Mouse (Mus musculus) lung, postnatal 14 days (tissue): ENCODE measurements around the gene Ncapd3.

Experiments used
- DNase-seq: peaks from one replicate; pipeline ENCODE4 v3.0.0; 2021

The Ncapd3 gene

GRCm38 (mm10) chr9:27049492-27049891 lies 19.5 kb downstream of the Ncapd3 start:
- DNase-seq = no peak

GRCm38 (mm10) chr9:27058341-27058740 lies 28.4 kb downstream of the Ncapd3 start:
- DNase-seq = no peak

GRCm38 (mm10) chr9:27070895-27071294 lies 40.9 kb downstream of the Ncapd3 start:
- no peak for DNase-seq

DNA sequence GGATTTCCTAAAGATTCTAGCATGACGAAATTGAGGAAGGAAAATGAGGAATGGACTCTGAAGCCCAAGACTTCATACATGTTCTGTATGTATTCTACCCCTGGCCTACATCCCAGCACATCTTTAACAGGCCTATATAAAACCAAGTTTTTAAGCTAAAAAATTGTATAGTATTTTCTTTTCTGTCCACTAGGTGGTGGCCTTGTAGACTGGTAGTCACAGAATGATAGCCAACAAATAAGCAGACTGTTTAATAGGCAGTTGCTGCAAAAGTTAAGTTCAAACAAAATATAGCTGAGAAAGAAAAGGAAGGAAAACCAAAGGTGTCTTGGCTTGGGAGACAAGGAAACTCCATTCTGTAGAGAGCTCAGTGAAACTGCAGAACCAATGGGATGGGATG lies 44.7 kb downstream of the Ncapd3 start:
- DNase-seq = no peak

GRCm38 (mm10) chr9:27075812-27076211 lies 45.8 kb downstream of the Ncapd3 start:
- DNase-seq = no peak

GRCm38 (mm10) chr9:27086256-27086655 lies 56.3 kb downstream of the Ncapd3 start:
- no peak for DNase-seq

DNA sequence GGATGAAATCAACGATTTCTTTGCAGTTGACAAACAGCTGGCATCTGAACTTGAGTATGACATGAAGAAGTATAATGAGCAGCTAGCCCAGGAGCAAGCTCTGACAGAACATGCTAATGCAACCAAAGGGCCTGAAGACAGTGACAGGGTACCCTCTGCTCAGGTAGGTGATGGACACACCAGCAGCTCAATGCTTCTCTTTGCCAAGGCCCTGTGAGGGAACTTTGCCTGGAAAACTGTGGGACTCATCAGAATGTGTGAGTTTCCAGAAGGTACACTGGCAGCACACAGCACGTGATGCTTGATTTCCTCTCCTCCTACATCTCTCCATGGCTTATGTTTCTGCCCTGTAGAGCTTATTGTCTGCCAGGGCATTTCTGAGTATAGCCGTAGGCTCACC lies 57.4 kb downstream of the Ncapd3 start:
- no peak for DNase-seq

- DNase-seq = no peak
Measured at GRCm38 (mm10) chr9:27090134-27090533, 60.2 kb downstream of the Ncapd3 start.

DNA sequence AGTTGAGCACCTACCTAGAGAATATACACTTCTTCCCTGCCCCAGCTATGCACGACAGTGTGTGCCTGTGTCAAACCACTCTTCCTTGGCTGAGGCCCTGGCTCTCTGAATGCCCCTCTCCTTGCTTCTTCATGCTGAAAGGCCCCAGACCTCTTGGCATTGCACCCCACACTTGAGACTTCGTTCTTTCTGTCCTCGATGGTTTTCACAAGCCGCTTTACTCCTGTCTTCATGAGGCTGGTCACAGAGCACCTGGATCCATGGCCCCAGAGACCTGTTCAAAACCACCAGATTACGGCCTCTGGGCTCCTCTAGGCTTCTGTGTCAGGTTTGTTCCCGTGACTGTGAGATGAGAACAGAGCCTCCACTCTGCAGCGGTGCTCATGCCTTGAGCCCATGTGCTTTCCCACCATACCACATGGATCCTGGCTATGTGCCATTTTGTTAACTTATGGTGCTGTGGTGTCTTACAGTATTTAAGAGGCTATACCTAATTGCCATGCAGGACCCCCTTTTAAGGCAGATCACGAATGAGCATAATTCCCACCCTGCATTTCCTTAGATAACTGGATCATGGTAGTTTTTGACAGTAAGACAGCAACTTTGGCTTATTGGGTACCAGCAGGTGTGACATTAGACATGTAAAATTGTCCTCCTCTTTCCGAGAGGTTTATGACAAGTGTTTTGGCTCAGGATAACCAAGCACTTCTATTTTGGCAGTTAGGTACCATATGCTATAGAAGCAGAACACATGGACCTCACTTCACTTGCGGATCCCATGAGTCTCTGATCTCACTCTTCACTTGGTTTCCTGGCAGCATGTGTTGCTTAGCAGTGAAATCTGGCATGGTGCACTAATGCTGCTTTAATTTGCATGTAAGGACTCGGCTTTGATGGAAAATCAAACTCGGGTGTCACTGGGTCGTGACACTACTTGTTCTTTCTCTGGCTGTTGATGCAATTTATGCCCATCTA lies 61.1 kb downstream of the Ncapd3 start:
- DNase-seq = no peak

- no peak for DNase-seq
Measured at GRCm38 (mm10) chr9:27092916-27093315, 62.9 kb downstream of the Ncapd3 start.

DNA sequence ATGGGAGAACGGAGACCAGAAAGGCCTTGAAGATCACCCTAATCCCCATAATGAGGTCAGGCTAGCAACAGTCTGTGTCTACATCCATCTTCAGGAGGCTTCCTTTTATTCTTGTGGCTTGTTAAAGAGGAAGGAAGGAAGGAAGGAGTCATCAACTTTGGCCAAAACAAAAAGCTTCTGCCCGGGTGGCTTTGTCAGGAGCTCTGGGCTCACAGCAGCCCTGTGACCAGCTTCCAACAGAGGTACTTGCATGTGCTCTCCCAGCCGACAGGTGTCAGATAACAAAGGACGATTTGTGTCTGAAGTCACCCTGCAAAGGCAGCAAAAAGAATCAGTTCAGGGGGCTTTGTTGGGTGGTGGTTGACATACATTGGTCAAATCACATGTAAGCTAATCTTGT lies 68.1 kb downstream of the Ncapd3 start:
- DNase-seq = no peak

GRCm38 (mm10) chr9:27098557-27098956 lies 68.6 kb downstream of the Ncapd3 start:
- no peak for DNase-seq

- no peak for DNase-seq
Measured at GRCm38 (mm10) chr9:27099474-27099873, 69.5 kb downstream of the Ncapd3 start.

DNA sequence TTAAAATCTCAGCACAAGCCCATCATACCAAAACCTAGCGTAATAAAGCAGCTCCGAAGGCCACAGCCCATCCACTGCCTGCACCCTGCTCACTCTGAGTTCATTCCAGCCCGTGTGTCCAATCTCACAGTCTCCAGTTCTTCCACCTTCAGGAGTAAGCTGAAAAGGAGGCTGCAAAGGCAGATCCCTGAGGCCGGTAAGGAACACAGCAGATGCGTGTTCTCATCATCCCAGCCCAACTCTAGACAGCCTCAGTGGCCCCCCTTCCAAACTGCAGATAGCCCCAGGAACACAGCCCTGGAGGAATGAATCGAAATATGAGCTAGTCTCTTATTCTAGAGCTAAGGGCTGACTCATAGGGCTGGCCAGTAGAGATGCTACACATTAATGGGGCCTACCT lies 71.5 kb downstream of the Ncapd3 start:
- no peak for DNase-seq

- DNase-seq = peak; percentile 54
Measured at GRCm38 (mm10) chr9:27106081-27106480, 76.1 kb downstream of the Ncapd3 start.

GRCm38 (mm10) chr9:27108451-27108850 lies 78.5 kb downstream of the Ncapd3 start:
- DNase-seq = no peak

GRCm38 (mm10) chr9:27109533-27110514 lies 79.8 kb downstream of the Ncapd3 start:
- peak; percentile 43 for DNase-seq

DNA sequence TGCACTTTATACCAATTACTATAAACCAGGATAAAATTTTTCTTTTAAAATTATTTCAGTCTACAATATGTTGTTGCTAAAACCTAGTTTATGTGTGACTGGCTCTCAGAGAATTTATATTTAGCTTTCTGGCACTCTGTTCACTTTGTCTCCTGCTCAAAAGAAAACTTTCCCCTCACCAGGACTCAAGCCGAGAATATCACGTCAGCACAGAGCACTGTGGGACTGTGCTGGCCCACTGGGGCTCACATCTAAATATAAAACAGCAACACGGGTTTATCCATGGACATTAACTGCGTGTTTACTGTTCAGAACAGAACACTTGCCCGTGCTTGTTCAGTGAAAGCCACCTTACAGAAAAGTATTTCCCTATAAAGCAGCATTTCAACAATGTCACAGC lies 80.7 kb downstream of the Ncapd3 start:
- DNase-seq = no peak

- no peak for DNase-seq
Measured at GRCm38 (mm10) chr9:27111756-27112155, 81.8 kb downstream of the Ncapd3 start.

DNA sequence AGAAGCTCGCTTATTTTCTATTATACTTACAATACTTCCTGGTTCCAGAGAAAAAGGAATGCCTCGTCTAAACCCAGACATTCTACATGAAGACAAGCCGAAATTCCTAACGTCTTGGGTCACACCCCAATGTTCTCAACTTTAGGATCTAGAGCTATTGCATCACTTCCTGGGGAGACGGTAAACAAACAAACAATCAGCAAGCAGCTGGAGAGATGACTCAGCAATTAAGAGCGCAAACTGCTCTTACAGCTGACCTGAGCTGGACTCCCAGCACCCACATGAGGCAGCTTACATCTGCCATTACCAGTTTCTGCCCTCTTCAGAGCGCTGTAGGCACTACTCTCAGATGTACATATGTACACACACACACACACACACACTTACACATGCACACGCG lies 91.3 kb downstream of the Ncapd3 start:
- DNase-seq = no peak

DNA sequence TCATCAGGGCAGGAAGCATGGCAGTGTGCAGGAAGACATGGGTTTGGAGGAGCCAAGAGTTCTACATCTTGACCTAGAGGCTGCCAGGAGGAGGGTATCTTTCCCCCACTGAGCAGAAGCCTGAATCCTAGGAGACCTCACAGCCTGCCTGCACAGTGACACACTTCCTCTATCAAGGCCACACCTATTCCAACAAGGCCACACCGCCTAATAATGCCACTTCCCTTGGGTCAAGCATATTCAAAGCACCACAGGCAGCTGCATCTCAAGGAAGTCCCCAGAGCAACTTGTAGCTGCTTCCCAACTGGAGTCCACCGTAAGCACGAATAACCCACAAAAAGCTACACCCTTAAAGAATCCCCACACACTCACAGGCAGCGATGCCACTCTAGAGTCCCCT lies 92.1 kb downstream of the Ncapd3 start:
- no peak for DNase-seq

DNA sequence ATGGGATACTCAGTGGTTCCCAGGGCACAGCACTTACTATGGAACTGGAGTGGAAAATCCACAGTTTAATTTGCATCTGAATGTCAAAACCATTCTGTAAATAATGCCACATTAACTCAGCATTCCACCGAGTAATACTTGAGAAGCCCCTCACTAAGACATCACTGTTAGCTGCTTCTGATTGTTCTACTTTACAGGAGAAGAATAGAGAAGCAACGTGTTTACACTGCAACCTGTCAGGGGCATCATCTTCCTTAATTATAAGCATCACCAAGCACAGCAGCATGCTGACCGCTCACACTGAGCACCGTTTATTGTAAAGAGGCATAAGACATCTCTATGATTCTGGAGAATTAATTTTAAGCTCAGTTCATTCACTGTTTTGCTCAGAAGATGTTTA lies 93.0 kb downstream of the Ncapd3 start:
- DNase-seq = no peak

- no peak for DNase-seq
Measured at GRCm38 (mm10) chr9:27123947-27124346, 94.0 kb downstream of the Ncapd3 start.

- no peak for DNase-seq
Measured at GRCm38 (mm10) chr9:27125450-27125849, 95.5 kb downstream of the Ncapd3 start.
